Mouse (Mus musculus) spleen, adult 2 months (tissue): ENCODE data around the gene Rnf167. TPM values are rescaled to one million over a fixed set of nuclear protein-coding genes. Genes with fewer than 3 reads are reported as not detected.

ENCODE experiments used
- DNase-seq, 2 experiments: peaks; one replicate each; pipeline versions ENCODE4 v3.0.0 to v3.0.0-alpha.2; 2012 to 2021; ENCODE audit warnings: low spot score in 2 of 2, low read depth in 1 of 2
- H3K27ac ChIP-seq: fragments of 200-500 bp; 2 replicates; pipeline ENCODE4 v1.5.1; 2012; ENCODE audit warnings: low read length, inconsistent platforms; ENCODE audit not compliant: insufficient read depth
- H3K27me3 ChIP-seq: fragments of 200-500 bp; 2 replicates; pipeline ENCODE4 v1.6.1; 2012; ENCODE audit warnings: mild to moderate bottlenecking, moderate library complexity, low read length, inconsistent platforms; ENCODE audit not compliant: control insufficient read depth, insufficient read depth
- H3K36me3 ChIP-seq: fragments of 200-500 bp; 2 replicates; pipeline ENCODE4 v1.6.1; 2012; ENCODE audit warnings: mild to moderate bottlenecking, low read length, inconsistent platforms; ENCODE audit not compliant: control insufficient read depth, insufficient read depth
- H3K4me1 ChIP-seq: fragments of 200-500 bp; 2 replicates; pipeline ENCODE4 v1.6.1; 2011; ENCODE audit warnings: inconsistent platforms; ENCODE audit not compliant: control insufficient read depth, insufficient read depth, insufficient read length
- H3K4me3 ChIP-seq: fragments of 200-500 bp; 2 replicates; pipeline ENCODE4 v1.5.1; 2011; ENCODE audit warnings: mild to moderate bottlenecking, inconsistent platforms; ENCODE audit not compliant: insufficient read depth, insufficient read length; ENCODE audit errors: extremely low read depth
- CTCF ChIP-seq: fragments of 200-500 bp; IDR thresholded peaks from 2 replicates; pipeline ENCODE4 v1.5.1; 2011; ENCODE audit warnings: mild to moderate bottlenecking, inconsistent platforms; ENCODE audit not compliant: insufficient read depth, insufficient read length, insufficient replicate concordance; ENCODE audit errors: extremely low read depth
- POLR2A ChIP-seq: fragments of 200-500 bp; IDR thresholded peaks from 2 replicates; pipeline ENCODE4 v1.6.1; 2011; ENCODE audit warnings: low read depth, low read length, inconsistent platforms
- whole genome bisulfite sequencing: fragments of 180-500 bp; shearing (Covaris S2); methylation state at CpG from one replicate; pipeline ENCODE4 v1.1.7; 2018; 5-methylcytosine and 5-hydroxymethylcytosine counted together
- polyA plus RNA-seq: library from polyadenylated mRNA; depleted of rRNA; stranded (reverse); fragments of >200 nt; gene quantifications from 2 replicates; pipeline ENCODE4 v1.2.3, GENCODE M21; 2012

Gene Rnf167
- polyA plus RNA-seq, 1 experiment = 137 TPM

DNA sequence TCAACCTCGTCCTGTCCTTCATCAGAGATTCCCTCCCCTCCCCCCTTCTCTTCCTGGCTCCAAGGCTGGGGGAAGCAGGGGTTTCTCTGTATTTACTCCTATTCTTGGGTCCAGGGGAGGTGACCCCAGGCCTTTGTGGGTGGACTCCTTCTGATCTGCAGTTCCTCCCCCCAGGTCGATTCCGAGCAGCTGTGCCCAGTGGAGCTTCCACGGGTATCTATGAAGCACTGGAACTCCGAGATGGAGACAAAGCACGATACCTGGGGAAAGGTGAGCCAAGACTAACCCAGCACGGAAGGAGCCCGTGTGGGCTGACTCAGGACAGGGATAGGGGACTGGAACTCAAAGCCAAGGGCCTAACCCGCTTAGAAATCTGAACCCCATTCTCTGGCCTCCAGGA, 11.0 kb downstream of the Rnf167 start:
- Histone ChIP-seq H3K27me3 (no peaks in the 10 kb centered on the region), H3K36me3 (peaks cover 14% of the 10 kb centered on the region), H3K4me1 (peaks cover 22% of the 10 kb centered on the region; the same call in 1 of the 2 replicates), H3K27ac (no peak overlapping the region), H3K4me3 (no peak overlapping the region)
- whole genome bisulfite sequencing = 84% methylated on average over 9 of the region's 9 CpGs
- no peak for DNase-seq
- no peak for TF ChIP-seq CTCF
- TF ChIP-seq POLR2A = no peak

DNA sequence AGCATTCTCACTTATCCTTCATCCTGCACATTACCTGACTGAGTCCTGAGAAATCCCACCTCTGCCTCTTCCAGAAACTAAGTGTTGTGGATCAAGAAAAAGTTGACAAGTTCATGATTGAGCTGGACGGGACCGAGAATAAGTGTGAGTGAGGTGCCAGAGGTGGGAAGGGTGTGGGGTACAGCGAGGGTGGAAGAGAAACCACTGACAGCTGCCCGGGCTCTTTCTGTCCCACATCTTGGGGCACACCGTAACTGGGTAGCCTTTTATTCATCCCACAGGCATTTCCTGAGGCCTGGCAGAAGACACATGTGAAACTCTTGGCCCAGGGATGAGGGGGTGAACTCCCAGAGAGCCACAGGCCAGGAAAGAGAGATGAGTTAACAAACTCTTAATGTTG, 11.5 kb downstream of the Rnf167 start:
- WGBS = 62% methylated on average over 5 of the region's 5 CpGs
- Histone ChIP-seq H3K27ac (no peak overlapping the region), H3K36me3 (peaks cover 12% of the 10 kb centered on the region), H3K4me1 (peaks cover 22% of the 10 kb centered on the region; the same call in 1 of the 2 replicates), H3K4me3 (no peak overlapping the region), H3K27me3 (no peaks in the 10 kb centered on the region)
- TF ChIP-seq CTCF (no peak), POLR2A (no peak)
- no peak for DNase-seq

DNA sequence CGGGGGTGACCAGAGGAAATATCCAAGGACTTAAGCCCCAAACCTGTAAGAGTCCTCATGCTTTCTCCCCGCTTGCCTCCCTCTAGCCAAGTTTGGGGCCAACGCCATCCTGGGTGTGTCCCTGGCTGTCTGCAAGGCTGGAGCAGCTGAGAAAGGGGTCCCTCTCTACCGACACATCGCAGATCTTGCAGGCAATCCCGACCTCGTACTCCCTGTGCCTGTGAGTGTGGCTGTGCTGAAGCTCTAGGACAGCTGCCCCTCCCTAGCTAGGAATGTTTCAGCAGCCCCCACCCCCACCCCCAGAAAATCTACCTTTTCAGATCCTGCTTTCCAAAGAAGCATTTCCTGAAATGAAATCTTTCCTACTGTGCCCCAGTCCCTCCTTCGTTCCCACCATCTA, 11.9 kb downstream of the Rnf167 start:
- Histone ChIP-seq H3K27ac (no peak overlapping the region), H3K4me1 (peaks cover 22% of the 10 kb centered on the region; the same call in 1 of the 2 replicates), H3K4me3 (no peak overlapping the region), H3K27me3 (no peaks in the 10 kb centered on the region), H3K36me3 (peaks cover 11% of the 10 kb centered on the region)
- 90% methylated on average over 8 of the region's 8 CpGs for WGBS
- no peak for TF ChIP-seq POLR2A
- TF ChIP-seq CTCF = no peak
- no peak for DNase-seq

DNA sequence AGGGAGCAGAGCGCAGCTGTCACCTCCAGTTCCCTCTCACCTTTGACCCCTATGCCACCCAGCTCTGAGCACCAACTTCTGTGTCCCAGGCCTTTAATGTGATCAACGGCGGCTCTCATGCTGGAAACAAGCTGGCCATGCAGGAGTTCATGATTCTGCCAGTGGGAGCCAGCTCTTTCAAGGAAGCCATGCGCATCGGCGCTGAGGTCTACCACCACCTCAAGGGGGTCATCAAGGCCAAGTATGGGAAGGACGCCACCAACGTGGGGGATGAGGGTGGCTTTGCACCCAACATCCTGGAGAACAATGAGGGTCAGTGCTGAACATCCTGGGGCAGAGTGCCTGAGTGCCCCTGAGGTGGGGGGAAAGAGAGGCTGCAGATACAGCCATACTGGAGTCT, 13.5 kb downstream of the Rnf167 start:
- peaks cover 20% of the 10 kb centered on the region for H3K36me3 ChIP-seq
- TF ChIP-seq POLR2A = no peak
- TF ChIP-seq CTCF = no peak
- WGBS = 91% methylated on average over 8 of the region's 8 CpGs

DNA sequence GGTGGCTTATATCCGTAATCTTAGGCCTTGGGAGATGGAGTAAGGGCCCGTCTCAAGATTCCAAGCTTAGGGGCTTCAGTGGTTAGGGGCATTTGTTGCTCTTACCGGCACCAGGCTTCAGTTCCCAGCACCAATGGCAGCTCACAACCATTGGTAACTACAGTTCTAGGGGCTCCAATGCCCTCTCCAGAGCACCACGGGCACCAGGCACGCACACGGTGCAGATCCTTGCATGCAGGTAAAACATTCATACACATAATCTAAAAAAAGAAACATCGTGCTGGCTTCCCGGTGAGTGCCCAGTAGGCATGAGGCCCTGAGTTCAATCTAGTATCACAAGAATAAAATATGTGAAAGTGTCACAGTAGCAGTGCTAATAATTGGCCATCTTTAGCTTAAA, 16.1 kb downstream of the Rnf167 start:
- peaks cover 20% of the 10 kb centered on the region for H3K36me3 ChIP-seq
- H3K27ac ChIP-seq = no peak overlapping the region
- peaks cover 5% of the 10 kb centered on the region; the same call in 1 of the 2 replicates for H3K4me1 ChIP-seq
- no peak overlapping the region for H3K4me3 ChIP-seq
- no peaks in the 10 kb centered on the region for H3K27me3 ChIP-seq
- TF ChIP-seq POLR2A (no peak), CTCF (no peak)
- DNase-seq = no peak
- 94% methylated on average over 8 of the region's 8 CpGs for WGBS

More for the DNA sequence above, 13.5 kb downstream of the Rnf167 start:
- Histone ChIP-seq H3K27ac (no peak overlapping the region), H3K4me1 (peaks cover 22% of the 10 kb centered on the region; the same call in 1 of the 2 replicates), H3K4me3 (no peak overlapping the region), H3K27me3 (no peaks in the 10 kb centered on the region)
- DNase-seq = no peak

DNA sequence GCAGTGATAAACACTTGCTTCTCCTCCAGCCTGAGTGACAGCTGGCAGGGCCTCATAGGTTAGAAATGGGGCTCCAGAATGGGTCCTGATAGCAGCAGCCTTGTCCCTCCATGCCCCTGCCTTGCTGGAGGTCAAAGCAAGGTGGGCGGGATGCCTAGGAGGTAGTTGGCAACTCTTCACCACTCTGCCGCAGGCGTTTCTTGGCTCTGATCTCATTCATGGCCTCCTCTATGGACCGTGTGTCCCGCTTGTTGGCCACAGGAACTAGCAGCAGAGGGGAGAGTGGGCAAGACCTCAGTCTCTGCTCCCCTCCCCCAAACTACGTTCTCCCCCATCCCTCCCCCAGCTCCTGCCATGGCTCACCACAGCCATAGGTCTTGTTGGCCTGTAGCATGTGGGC, 16.9 kb downstream of the Rnf167 start:
- no peak overlapping the region for H3K4me3 ChIP-seq
- TF ChIP-seq POLR2A (no peak), CTCF (no peak)

DNA sequence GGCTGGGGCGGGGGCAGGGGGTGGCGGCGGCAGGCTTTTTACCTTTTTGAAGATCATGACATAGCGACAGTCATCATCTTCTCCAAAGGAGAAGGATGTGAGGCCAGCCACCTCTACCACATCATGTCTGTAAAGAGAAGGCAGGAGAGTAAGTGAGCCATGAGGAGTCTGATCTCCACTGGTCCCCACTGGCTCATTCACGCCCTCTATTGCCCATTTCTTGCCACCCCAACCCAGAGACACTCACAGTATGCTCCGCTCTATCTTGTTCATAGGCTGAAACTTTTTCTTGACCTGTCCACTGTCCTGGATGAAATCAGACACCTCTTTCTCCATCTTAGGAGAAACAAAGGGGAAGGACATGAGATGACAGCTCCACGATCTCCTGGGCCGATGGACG, 17.7 kb downstream of the Rnf167 start:
- Histone ChIP-seq H3K27ac (no peak overlapping the region), H3K4me3 (no peak overlapping the region), H3K27me3 (no peaks in the 10 kb centered on the region), H3K4me1 (peaks cover 4% of the 10 kb centered on the region; the same call in 1 of the 2 replicates), H3K36me3 (peaks cover 20% of the 10 kb centered on the region)
- TF ChIP-seq POLR2A = no peak
- no peak for TF ChIP-seq CTCF
- WGBS = 96% methylated on average over 9 of the region's 9 CpGs
- DNase-seq = no peak

More for the DNA sequence above, 16.9 kb downstream of the Rnf167 start:
- Histone ChIP-seq H3K27ac (no peak overlapping the region), H3K36me3 (peaks cover 20% of the 10 kb centered on the region), H3K4me1 (peaks cover 4% of the 10 kb centered on the region; the same call in 1 of the 2 replicates), H3K27me3 (no peaks in the 10 kb centered on the region)
- no peak for DNase-seq
- 93% methylated on average over 6 of the region's 6 CpGs for WGBS
